Mouse (Mus musculus): ENCODE measurements at regions not wholly inside any gene's neighbourhood (a gene's known extent, or its start where the extent isn't known, plus 50 kb on each side); places are given as distances from the start of the nearest gene placed in this dataset.

DNA sequence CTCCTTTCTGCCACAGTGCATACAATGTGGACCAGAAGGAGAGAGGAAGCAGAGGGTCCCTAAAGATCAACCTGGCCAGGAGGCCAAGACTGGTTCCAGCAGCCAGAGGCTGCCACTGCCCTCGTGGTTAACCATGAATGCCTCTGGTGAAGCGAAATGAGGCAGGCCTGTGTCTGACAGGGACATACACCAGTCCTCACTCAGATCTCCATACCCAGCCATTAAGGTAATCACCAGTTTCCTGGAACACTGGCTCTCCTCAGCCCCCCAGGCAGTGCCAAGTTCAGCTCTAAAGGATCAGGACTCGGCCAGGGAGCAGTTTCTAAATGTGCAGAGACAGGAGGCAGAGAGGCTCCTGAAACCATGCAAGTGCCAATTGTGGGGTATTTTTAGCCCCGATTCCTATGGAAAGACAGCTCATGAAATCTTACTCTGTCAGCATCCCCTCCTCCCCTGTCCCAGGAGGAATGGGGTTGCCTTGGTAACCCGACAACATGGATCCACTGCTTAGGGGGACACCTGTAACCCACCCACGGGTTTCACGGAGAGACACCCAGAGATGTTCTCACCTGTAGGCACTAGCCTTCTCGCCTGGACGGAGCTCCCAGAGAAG is 103.6 kb downstream of the Ier5 start:
- Histone ChIP-seq H3K27ac (ENCODE audit: insufficient read depth, low read depth, low read length, poor library complexity, severe bottlenecking) (no peak overlapping the region), H3K9me3 (ENCODE audit: control insufficient read depth, insufficient read depth, low read depth, low read length) (no peaks in the 10 kb centered on the region), H3K9ac (ENCODE audit: insufficient read depth, low read depth, low read length, poor library complexity, severe bottlenecking) (no peak overlapping the region), H3K4me3 (ENCODE audit: insufficient read depth in 1 of 2, low read depth in 1 of 2, low read length in 2 of 2, poor library complexity in 1 of 2, severe bottlenecking in 1 of 2) (no peak overlapping the region), H3K4me1 (ENCODE audit: control insufficient read depth in 2 of 2, insufficient read depth in 2 of 2, low read length in 2 of 2, poor library complexity in 1 of 2) (peaks cover 4% of the 10 kb centered on the region in 2 experiments; a peak in 1 of 4 replicates), H3K36me3 (ENCODE audit: control insufficient read depth, insufficient read depth, low read length, poor library complexity, severe bottlenecking) (no peaks in the 10 kb centered on the region)
- TF ChIP-seq HCFC1 (IDR thresholded peaks at IDR 0.05; ENCODE audit: borderline replicate concordance, insufficient read depth, low read length) = no peak
- TF ChIP-seq ZC3H11A (IDR thresholded peaks at IDR 0.05; ENCODE audit: borderline replicate concordance, low read depth, low read length) = no peak
- TF ChIP-seq ZNF384 (IDR thresholded peaks at IDR 0.05; ENCODE audit: low read depth, low read length) = no peak
- TF ChIP-seq CHD2 (IDR thresholded peaks at IDR 0.05; ENCODE audit: low read depth, low read length) = no peak
- no peak for TF ChIP-seq MAFK (IDR thresholded peaks at IDR 0.05; ENCODE audit: insufficient read depth, low read depth, low read length)
- in situ Hi-C loops (cut with MboI; ENCODE audit: low sequenced_read_pairs in 2 of 2, unreplicated experiment in 2 of 2) = no loop called here
- DNase-seq (ENCODE audit: low read depth, low spot score) = no peak

DNA sequence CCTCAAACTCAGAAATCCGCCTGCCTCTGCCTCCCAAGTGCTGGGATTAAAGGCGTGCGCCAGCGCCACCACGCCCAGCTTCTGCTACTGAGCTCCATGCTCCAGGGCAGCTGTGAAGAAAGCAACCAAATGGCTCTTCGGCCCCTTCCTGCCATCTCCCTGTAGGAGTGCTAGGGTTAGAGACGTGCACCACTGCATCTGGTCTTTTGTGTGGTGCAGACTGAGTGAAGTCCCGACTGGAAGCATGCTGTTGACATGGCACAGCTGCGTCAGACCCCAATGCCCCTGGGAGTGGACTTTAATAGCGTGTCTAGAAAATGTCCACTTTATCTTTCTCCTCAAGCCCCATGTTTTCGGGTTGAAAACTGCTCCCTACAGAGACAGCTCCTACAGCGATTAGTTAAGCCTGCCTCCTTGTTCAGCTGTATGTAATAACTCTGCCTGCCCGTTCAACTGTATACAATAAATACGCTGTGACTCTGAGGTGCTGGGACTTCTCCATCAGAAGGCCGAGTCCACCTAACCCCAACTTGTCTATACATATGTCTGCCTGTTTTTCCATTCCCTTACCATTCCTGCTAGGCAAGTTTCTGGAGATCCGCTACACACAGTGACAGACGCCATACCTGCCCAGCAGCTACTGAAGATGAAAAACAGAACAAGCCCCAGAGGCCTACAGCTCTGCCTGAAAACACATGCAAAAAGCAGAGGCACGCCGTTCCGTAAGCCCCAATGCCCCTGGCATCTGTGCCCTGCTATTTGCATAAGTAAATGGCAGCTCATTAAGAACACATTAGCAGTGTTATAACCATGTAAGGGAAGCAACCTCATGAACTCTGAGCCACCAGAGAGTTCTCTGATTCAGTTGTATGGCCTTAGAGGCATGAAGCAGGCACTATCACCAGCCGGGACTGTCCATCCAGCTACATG is 105.2 kb downstream of the Ier5 start:
- Histone ChIP-seq H3K27ac (ENCODE audit: insufficient read depth, low read depth, low read length, poor library complexity, severe bottlenecking) (no peak overlapping the region), H3K4me1 (ENCODE audit: control insufficient read depth in 2 of 2, insufficient read depth in 2 of 2, low read length in 2 of 2, poor library complexity in 1 of 2) (no peaks in the 10 kb centered on the region), H3K9me3 (ENCODE audit: control insufficient read depth, insufficient read depth, low read depth, low read length) (no peaks in the 10 kb centered on the region), H3K36me3 (ENCODE audit: control insufficient read depth, insufficient read depth, low read length, poor library complexity, severe bottlenecking) (no peaks in the 10 kb centered on the region), H3K4me3 (ENCODE audit: insufficient read depth in 1 of 2, low read depth in 1 of 2, low read length in 2 of 2, poor library complexity in 1 of 2, severe bottlenecking in 1 of 2) (no peak overlapping the region), H3K9ac (ENCODE audit: insufficient read depth, low read depth, low read length, poor library complexity, severe bottlenecking) (no peak overlapping the region)
- TF ChIP-seq CHD2 (IDR thresholded peaks at IDR 0.05; ENCODE audit: low read depth, low read length) = no peak
- TF ChIP-seq ZNF384 (IDR thresholded peaks at IDR 0.05; ENCODE audit: low read depth, low read length) = no peak
- TF ChIP-seq ZC3H11A (IDR thresholded peaks at IDR 0.05; ENCODE audit: borderline replicate concordance, low read depth, low read length) = no peak
- TF ChIP-seq MAFK (IDR thresholded peaks at IDR 0.05; ENCODE audit: insufficient read depth, low read depth, low read length) = no peak
- no peak for TF ChIP-seq HCFC1 (IDR thresholded peaks at IDR 0.05; ENCODE audit: borderline replicate concordance, insufficient read depth, low read length)
- in situ Hi-C loops (cut with MboI; ENCODE audit: low sequenced_read_pairs in 2 of 2, unreplicated experiment in 2 of 2) = no loop called here
- DNase-seq (ENCODE audit: low read depth, low spot score) = no peak

DNA sequence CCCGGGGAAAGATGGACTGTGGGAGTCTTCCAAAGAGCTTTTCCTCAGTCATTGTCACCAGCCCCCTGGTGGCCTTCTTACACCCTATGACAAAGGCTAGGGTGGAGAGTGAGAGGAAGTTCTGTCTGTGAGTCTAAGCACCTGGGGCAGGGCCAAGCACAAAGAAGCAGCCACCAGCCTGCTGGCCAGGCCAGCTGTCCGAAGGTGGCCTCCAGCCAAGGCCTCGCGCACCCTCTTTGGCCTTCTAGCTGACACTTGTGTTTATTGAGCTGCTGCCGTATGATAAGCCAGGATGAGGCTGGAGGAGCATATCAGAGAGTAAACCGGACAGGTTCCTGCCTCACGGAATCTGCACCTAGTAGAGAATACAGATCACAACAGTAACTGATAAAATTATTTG is 99.0 kb upstream of the Cacna1e start:
- in situ Hi-C loops (cut with MboI; ENCODE audit: low sequenced_read_pairs in 2 of 2, unreplicated experiment in 2 of 2) = no loop called here
- H3K27ac ChIP-seq (ENCODE audit: insufficient read depth, low read depth, low read length, poor library complexity, severe bottlenecking) = no peak overlapping the region
- DNase-seq (ENCODE audit: low read depth, low spot score) = no peak
- TF ChIP-seq ZNF384 (IDR thresholded peaks at IDR 0.05; ENCODE audit: low read depth, low read length) = no peak
- TF ChIP-seq CHD2 (IDR thresholded peaks at IDR 0.05; ENCODE audit: low read depth, low read length) = no peak
- TF ChIP-seq ZC3H11A (IDR thresholded peaks at IDR 0.05; ENCODE audit: borderline replicate concordance, low read depth, low read length) = no peak
- no peak for TF ChIP-seq HCFC1 (IDR thresholded peaks at IDR 0.05; ENCODE audit: borderline replicate concordance, insufficient read depth, low read length)
- TF ChIP-seq MAFK (IDR thresholded peaks at IDR 0.05; ENCODE audit: insufficient read depth, low read depth, low read length) = no peak
- H3K4me1 ChIP-seq (ENCODE audit: control insufficient read depth in 2 of 2, insufficient read depth in 2 of 2, low read length in 2 of 2, poor library complexity in 1 of 2) = no peaks in the 10 kb centered on the region
- H3K9me3 ChIP-seq (ENCODE audit: control insufficient read depth, insufficient read depth, low read depth, low read length) = no peaks in the 10 kb centered on the region
- H3K9ac ChIP-seq (ENCODE audit: insufficient read depth, low read depth, low read length, poor library complexity, severe bottlenecking) = no peak overlapping the region
- no peak overlapping the region for H3K4me3 ChIP-seq (ENCODE audit: insufficient read depth in 1 of 2, low read depth in 1 of 2, low read length in 2 of 2, poor library complexity in 1 of 2, severe bottlenecking in 1 of 2)
- H3K36me3 ChIP-seq (ENCODE audit: control insufficient read depth, insufficient read depth, low read length, poor library complexity, severe bottlenecking) = no peaks in the 10 kb centered on the region

DNA sequence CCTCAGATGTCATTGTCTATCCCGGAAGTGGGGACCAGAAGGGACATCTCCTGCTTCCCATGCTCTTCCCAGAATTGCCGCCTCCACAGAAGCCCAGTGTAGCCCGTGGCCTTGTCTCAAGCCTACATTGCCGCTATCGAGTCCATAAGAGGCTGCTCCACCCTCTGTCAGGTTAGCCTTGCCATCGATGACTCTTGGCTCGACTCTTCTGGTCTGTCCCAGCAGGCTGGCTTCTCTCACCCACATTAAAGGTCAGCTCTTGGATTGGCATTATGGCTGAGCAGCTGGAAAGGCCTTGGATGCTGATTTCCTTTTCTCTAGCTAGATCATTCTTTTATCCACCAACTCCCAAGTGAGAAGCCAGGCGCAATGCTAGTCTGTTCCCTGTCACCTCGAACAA is 98.5 kb upstream of the Cacna1e start:
- H3K36me3 ChIP-seq (ENCODE audit: control insufficient read depth, insufficient read depth, low read length, poor library complexity, severe bottlenecking) = no peaks in the 10 kb centered on the region

More for the DNA sequence above, 98.5 kb upstream of the Cacna1e start:
- no peak for TF ChIP-seq CHD2 (IDR thresholded peaks at IDR 0.05; ENCODE audit: low read depth, low read length)
- Histone ChIP-seq H3K9ac (ENCODE audit: insufficient read depth, low read depth, low read length, poor library complexity, severe bottlenecking) (no peak overlapping the region), H3K27ac (ENCODE audit: insufficient read depth, low read depth, low read length, poor library complexity, severe bottlenecking) (no peak overlapping the region), H3K4me1 (ENCODE audit: control insufficient read depth in 2 of 2, insufficient read depth in 2 of 2, low read length in 2 of 2, poor library complexity in 1 of 2) (no peaks in the 10 kb centered on the region), H3K4me3 (ENCODE audit: insufficient read depth in 1 of 2, low read depth in 1 of 2, low read length in 2 of 2, poor library complexity in 1 of 2, severe bottlenecking in 1 of 2) (no peak overlapping the region), H3K9me3 (ENCODE audit: control insufficient read depth, insufficient read depth, low read depth, low read length) (no peaks in the 10 kb centered on the region)
- in situ Hi-C loops (cut with MboI; ENCODE audit: low sequenced_read_pairs in 2 of 2, unreplicated experiment in 2 of 2) = no loop called here
- DNase-seq (ENCODE audit: low read depth, low spot score) = no peak
